Mouse (Mus musculus) cerebellum, postnatal 10 days (tissue): Measurements from ENCODE around the gene Rnf144b.
A peak's percentile ranks its signal among the peaks of the same experiment; 100 is the strongest.

ENCODE experiments used
- DNase-seq, 2 experiments: peaks; one replicate each; pipeline ENCODE4 v3.0.0; 2021; ENCODE audit warnings: mixed read lengths in 2 of 2

Rnf144b gene

DNA sequence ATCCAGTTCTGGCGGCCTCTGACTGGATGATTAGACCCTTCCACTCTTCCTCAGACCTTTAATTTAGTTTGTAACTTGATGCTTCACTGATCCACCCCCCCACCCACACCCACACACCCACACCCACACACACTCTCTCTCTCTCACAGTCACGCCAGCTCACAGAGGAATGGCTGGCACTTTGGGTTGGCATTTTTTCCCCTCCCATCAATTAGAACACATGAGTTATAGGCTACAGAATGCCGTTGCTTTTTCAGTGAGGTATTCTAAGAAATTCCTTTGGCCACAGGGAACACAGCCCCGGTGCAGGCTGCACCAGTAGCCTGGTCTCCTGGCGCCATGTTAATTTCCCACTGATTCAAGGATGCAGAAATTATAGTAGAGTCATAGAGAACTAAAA, 3.1 kb downstream of the Rnf144b start:
- DNase-seq: no peak

DNA sequence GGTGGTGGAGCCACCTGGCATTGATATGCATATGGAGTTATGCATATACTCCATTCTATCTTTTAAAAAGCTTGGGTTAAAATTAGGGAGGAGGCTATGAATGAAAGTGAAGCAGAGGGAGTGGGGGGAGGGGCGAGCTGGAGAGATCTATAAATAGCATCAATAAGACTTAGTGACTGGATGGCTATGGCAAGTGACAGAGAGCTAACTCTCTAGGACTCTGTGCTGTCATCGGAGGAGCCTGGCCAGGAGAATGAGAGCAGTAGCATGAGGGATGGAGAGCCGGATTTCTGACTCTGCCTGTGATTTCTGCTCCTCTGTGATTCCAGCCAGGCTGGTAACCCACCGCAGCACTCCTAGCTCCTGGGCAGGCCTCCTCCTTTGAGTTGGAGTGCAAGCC, 6.6 kb downstream of the Rnf144b start:
- no peak for DNase-seq

- DNase-seq: no peak
Measured at GRCm38 (mm10) chr13:47133058-47133457, 10.6 kb downstream of the Rnf144b start.

GRCm38 (mm10) chr13:47134836-47135235, 12.4 kb downstream of the Rnf144b start:
- no peak for DNase-seq

GRCm38 (mm10) chr13:47135741-47136140, 13.3 kb downstream of the Rnf144b start:
- no peak for DNase-seq

DNA sequence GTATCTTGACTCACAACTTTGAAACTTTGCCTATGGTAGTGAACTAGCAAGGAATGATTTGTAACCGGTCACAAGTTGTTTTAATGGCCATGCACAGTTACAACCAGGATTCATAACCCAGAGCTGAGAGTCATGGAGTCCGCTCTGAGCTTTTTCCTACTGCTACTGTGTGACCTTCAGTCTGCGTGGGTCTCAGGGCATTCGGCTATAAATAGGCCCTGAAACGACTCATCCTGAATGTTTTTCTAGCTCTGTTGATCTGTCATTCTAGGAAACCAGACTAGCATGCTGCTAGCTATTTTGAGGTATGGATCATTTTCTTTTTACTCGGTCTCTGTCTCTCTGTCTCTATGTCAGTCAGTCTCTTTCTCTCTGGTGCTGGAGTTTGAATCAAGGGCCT, 20.3 kb downstream of the Rnf144b start:
- no peak for DNase-seq

GRCm38 (mm10) chr13:47145939-47146338, 23.5 kb downstream of the Rnf144b start:
- no peak for DNase-seq

DNA sequence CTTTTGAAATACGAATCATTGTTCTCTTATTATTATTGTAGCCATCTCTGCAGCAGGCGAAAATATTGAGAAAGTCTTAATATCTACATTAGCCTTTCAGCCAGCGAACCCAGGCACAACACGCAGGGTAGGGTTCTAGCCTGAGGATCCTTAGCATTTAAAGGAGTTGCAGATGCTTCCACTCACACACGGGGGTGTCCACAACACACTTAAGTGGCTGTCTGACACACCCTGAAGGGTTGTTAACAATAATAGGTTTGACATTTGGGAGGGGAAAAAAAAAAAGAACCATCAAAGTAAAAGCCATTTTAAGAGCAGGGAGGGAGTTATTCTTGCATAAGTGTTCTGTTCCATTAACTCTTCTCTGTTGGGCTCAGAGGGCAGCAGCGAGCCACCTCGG, 23.9 kb downstream of the Rnf144b start:
- DNase-seq: no peak

- DNase-seq: no peak
Measured at GRCm38 (mm10) chr13:47148573-47148972, 26.1 kb downstream of the Rnf144b start.

DNA sequence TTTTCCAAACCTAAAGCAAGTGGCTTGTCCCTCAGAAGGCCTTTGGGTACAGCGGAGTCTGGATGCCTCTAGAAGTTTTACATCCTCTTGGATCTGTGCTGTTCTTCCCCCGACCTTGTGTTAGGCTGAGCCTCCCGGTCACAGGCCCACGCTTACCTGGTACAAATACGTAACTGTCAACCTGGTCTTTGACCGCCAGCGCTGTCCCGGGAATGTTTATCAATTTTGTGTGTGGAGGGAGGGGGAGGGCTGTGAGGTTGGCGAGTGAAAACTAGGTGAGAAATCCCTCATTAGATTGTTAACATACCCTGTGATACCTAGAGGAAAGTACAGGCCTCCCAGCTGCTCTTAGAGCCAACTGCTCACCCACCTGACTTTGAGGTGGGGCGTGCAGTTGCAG, 27.5 kb downstream of the Rnf144b start:
- DNase-seq: no peak

DNA sequence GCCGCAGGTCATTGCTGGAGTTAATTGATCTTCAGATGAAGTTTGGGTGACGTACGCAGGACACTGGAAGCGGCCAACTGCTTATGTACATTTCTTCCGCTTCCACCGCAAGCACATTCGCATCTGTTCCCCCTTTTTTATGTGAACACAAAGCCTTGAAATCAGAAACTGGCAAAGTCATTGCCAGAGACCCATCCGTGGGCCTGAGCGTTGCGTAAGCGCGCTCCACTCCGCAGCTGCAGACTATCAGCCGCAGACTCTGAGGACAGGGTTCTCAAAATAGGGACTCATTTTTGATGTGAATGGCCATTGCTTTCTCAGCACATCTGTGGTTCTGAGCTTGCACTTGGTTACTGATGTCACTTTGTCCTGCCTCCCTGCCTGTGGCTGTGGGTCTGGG, 28.6 kb downstream of the Rnf144b start:
- DNase-seq: no peak

GRCm38 (mm10) chr13:47152390-47152789, 29.9 kb downstream of the Rnf144b start:
- DNase-seq: peak; percentile 72 to 83

GRCm38 (mm10) chr13:47153206-47153605, 30.8 kb downstream of the Rnf144b start:
- no peak for DNase-seq

DNA sequence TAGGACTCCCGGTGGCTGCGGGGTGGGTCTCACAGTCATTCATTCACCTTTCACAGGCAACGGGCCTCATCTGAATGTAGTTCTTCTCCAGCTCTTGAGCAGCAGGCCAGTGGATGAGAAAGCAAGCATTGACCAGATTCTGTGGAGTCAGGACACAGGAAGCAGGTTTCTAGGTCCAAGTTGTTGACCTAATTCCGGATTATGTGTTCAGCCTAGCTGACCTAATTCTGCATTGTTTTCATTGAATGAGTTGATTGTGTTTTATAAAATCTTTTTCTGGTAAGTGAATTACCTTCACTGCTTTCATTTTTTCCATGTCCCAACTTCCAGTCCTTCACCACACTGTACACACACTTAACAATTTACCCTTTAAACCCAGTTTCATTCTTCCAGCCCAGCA, 32.4 kb downstream of the Rnf144b start:
- DNase-seq: no peak

DNA sequence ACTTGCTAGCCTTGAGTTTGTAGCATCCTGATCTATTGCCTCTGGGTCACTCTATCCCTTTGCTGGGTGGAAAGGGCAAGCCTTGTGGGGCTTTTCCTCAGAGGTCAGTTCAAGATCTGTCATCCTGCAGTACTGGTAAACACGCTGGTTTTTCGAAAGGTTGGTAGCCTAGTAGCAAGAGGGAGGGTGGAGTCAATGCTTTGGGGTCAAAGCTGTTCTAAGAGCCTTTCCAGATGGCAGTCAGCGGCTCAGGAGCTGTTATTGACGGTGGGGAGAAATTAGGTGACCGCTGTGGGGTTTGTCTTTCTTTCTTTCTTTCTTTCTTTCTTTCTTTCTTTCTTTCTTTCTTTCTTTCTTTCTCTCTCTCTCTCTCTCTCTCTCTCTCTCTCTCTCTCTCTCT, 34.4 kb downstream of the Rnf144b start:
- DNase-seq: no peak

- DNase-seq: no peak
Measured at GRCm38 (mm10) chr13:47162001-47162400, 39.5 kb downstream of the Rnf144b start.

DNA sequence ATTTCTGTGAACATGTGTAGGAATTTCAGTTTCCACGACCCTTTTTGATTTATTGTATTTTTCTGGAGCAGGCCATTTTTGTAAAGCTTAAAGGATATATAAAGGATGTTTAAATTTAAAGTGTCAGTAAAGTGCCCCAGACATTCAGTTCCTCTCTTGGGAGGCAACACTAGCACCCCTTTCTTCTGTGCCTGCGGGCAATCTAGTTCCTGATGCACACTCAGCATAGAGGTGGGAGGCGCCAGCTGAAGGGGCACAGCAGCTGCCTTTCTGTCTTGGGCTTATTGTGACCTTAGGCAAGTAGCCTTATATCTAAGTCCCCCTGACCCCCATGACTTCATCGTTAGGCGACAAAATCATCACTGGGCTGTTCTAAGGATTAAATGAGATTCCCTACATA, 42.3 kb downstream of the Rnf144b start:
- DNase-seq: no peak

GRCm38 (mm10) chr13:47165261-47165660, 42.8 kb downstream of the Rnf144b start:
- no peak for DNase-seq

DNA sequence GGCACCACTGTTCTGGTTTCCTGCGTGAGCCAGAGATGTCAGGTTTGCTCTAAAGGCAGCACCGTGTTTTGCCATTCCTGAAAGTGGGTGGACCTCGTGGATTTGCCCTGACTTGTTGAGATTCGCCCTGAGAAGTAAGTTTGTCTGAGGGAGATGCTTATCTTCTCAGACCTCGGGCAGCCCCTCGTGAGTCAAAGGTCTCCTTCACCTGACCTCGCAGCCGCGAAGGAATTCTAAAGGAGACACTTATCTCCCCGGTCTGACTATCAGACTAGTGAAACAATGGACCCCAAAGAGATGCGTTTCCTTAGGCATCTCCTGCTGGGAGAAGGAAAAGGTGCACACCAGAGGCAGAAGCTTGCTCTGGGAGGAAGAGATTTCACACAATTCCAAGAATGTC, 46.0 kb downstream of the Rnf144b start:
- DNase-seq: no peak

GRCm38 (mm10) chr13:47170026-47170425, 47.6 kb downstream of the Rnf144b start:
- DNase-seq: no peak

- no peak for DNase-seq
Measured at GRCm38 (mm10) chr13:47170811-47171555, 48.5 kb downstream of the Rnf144b start.

DNA sequence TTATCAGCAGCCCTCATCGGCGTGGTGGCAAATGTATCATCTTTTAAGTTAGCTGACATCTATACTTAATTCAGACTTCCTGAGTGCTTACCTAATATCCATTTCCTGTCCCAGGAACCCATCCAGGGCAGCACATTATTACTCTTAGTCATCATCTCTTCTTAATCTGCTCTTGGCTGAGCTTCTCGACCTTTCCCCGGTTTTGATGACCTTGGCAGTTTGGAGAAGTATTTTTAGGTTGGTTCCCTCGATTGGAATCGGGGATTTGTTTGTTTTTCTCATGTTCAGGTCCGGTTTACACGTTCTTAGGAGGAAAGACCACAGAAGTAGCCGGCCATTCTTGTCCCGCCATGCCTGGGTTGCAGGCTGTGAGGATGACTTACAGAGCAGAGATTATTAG, 50.4 kb downstream of the Rnf144b start:
- DNase-seq: no peak

DNA sequence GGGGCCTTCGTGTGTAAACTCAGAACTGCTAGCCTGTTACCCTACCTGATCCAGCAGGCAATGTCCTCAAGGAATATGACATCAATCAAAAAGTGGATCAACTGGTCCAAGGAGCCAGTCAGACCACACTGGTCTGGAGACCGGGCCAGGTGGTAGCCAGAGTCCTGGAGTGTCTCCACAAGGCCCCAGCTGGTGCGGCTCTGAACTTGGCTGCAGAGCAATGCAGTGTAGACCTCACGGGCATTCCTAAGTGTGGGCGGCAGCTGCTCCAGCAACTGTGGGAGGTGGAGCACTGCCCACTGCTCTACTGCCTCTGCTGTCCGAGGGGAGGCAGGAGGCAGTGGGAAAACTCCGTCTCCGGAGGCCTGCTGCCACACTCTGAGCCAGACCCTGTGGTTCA, 55.7 kb downstream of the Rnf144b start:
- DNase-seq: peak; percentile 44 to 68

DNA sequence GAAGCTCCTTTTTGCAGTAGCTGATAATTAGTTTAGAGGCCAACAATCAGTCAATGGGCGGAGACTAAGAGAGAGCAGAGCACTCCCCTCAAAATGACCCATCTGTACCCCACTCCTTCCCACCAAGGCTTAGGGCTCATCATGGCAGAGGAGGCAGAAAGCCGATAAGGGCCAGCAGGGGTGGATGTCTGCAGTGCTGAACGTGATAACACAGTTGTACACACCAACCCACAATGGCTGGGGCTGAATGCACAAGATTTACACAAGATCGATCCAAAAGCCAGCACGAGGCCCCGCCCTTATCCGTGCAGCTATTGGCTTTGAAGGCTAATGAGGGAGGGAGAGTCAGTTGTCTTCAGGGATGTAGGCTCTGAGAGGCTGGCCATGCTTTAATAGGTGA, 58.3 kb downstream of the Rnf144b start:
- DNase-seq: no peak

- DNase-seq: no peak
Measured at GRCm38 (mm10) chr13:47182366-47182765, 59.9 kb downstream of the Rnf144b start.
